Comparison of ENCODE assay signal across 8 mouse cellular contexts in genomic region chr1:134854325-134854982, GRCm38 (mm10).
A peak's percentile ranks its signal among the peaks of the same experiment; 100 is the strongest.
DNase-seq lines count a peak whose midpoint lies in the region; ATAC-seq and TF ChIP-seq lines count a peak whose summit lies in the region.

No protein-coding gene starts in this region.

- H3K4me2 ChIP-seq in liver, embryonic 12.5 days: no peak overlapping the region
- H3K4me2 ChIP-seq in hindbrain, postnatal 0 days (ENCODE audit: low read depth, low read length): no peak overlapping the region
- H3K4me2 ChIP-seq in neural tube, embryonic 11.5 days (ENCODE audit: low read depth): no peak overlapping the region

- no peaks in the 10 kb centered on the region for H3K27me3 ChIP-seq in liver, embryonic 12.5 days (replicated peaks)
- H3K27me3 ChIP-seq in embryonic facial prominence, embryonic 10.5 days (replicated peaks; ENCODE audit: low read depth, poor library complexity, severe bottlenecking): peaks cover 7% of the 10 kb centered on the region; the same call in 1 of the 2 replicates
- no peaks in the 10 kb centered on the region for H3K27me3 ChIP-seq in hindbrain, postnatal 0 days (ENCODE audit: insufficient read depth, low read length)
- no peaks in the 10 kb centered on the region for H3K27me3 ChIP-seq in neural tube, embryonic 11.5 days (ENCODE audit: control insufficient read depth, insufficient read depth, low read length)

- H3K9me3 ChIP-seq in liver, embryonic 12.5 days (replicated peaks): no peaks in the 10 kb centered on the region
- H3K9me3 ChIP-seq in embryonic facial prominence, embryonic 10.5 days: no peaks in the 10 kb centered on the region
- no peaks in the 10 kb centered on the region for H3K9me3 ChIP-seq in hindbrain, postnatal 0 days (ENCODE audit: low read length)
- no peaks in the 10 kb centered on the region for H3K9me3 ChIP-seq in neural tube, embryonic 11.5 days (ENCODE audit: control insufficient read depth, low read length)

- H3K36me3 ChIP-seq in liver, embryonic 12.5 days: peaks cover 4% of the 10 kb centered on the region
- 0 out of 2 replicates have a peak, but pooled peaks cover 5% of the 10 kb centered on the region for H3K36me3 ChIP-seq in embryonic facial prominence, embryonic 10.5 days (replicated peaks)
- no peaks in the 10 kb centered on the region for H3K36me3 ChIP-seq in hindbrain, postnatal 0 days (ENCODE audit: insufficient read depth, low read length)
- no peaks in the 10 kb centered on the region for H3K36me3 ChIP-seq in neural tube, embryonic 11.5 days (ENCODE audit: control insufficient read depth, insufficient read depth, low read length)

- H3K27ac ChIP-seq in liver, embryonic 12.5 days: no peak overlapping the region
- no peak overlapping the region for H3K27ac ChIP-seq in embryonic facial prominence, embryonic 10.5 days (replicated peaks)
- H3K27ac ChIP-seq in hindbrain, postnatal 0 days: no peak overlapping the region
- H3K27ac ChIP-seq in neural tube, embryonic 11.5 days (ENCODE audit: low read depth, low read length): no peak overlapping the region

- H3K9ac ChIP-seq in liver, embryonic 12.5 days: no peak overlapping the region
- H3K9ac ChIP-seq in hindbrain, postnatal 0 days (replicated peaks; ENCODE audit: low read length): no peak overlapping the region
- H3K9ac ChIP-seq in neural tube, embryonic 11.5 days (ENCODE audit: low read length): no peak overlapping the region

- no peak overlapping the region for H3K4me3 ChIP-seq in liver, embryonic 12.5 days
- H3K4me3 ChIP-seq in embryonic facial prominence, embryonic 10.5 days: no peak overlapping the region
- no peak overlapping the region for H3K4me3 ChIP-seq in hindbrain, postnatal 0 days (ENCODE audit: low read length)
- H3K4me3 ChIP-seq in neural tube, embryonic 11.5 days (ENCODE audit: low read depth, low read length): no peak overlapping the region

- TF ChIP-seq CTCF in hindbrain, postnatal 0 days (IDR thresholded peaks at IDR 0.05; ENCODE audit: low read depth): peak; percentile 85

- 64% methylated on average over 1 of the region's 1 CpGs for WGBS in liver, embryonic 12.5 days (ENCODE audit: insufficient replicate concordance)
- 82% methylated on average over 1 of the region's 1 CpGs for WGBS in embryonic facial prominence, embryonic 10.5 days
- 79% methylated on average over 1 of the region's 1 CpGs for WGBS in hindbrain, postnatal 0 days
- WGBS in neural tube, embryonic 11.5 days: 92% methylated on average over 1 of the region's 1 CpGs

- DNase-seq in liver: peak; percentile 74
- DNase-seq in adrenal gland, postnatal 14 days: peak; percentile 75
- peak; percentile 71 for DNase-seq in embryonic facial prominence, embryonic 10.5 days (ENCODE audit: low spot score)
- peak; percentile 88 for DNase-seq in hindbrain, postnatal 0 days (ENCODE audit: low spot score)
- peak; percentile 84 to 87 for DNase-seq in left cerebral cortex, postnatal 25 days (ENCODE audit: low spot score in 2 of 2)
- DNase-seq in neural tube, embryonic 11.5 days (ENCODE audit: low spot score): peak; percentile 76
- DNase-seq in thymus, postnatal 10 days (ENCODE audit: low spot score in 2 of 2): peak; percentile 32 to 73

- H3K4me1 ChIP-seq in liver, embryonic 12.5 days: peaks cover 5% of the 10 kb centered on the region; the same call in 1 of the 2 replicates
- no peaks in the 10 kb centered on the region; the same call in 1 of the 2 replicates for H3K4me1 ChIP-seq in embryonic facial prominence, embryonic 10.5 days
- no peaks in the 10 kb centered on the region for H3K4me1 ChIP-seq in hindbrain, postnatal 0 days (ENCODE audit: insufficient read depth, low read length)
- no peaks in the 10 kb centered on the region for H3K4me1 ChIP-seq in neural tube, embryonic 11.5 days (ENCODE audit: control insufficient read depth, insufficient read depth, low read length)

- intact Hi-C loops in left cerebral cortex, postnatal 25 days (cut with DNase I): loop anchor here (2.0 to 5.0 kb wide), 2 partner anchors 107 to 218 kb away; no protein-coding TSS in a partner anchor

- no peak for ATAC-seq in liver, embryonic 12.5 days
- 0 out of 2 replicates have a peak, but pooled peaks have one; percentile 52 for ATAC-seq in hindbrain, postnatal 0 days
- no peak for ATAC-seq in neural tube, embryonic 11.5 days (ENCODE audit: insufficient read depth, low FRiP score, low TSS enrichment)
